In genomic region chr12:82412291-82413032, GRCm38 (mm10) we compare ENCODE assay signal across 8 mouse cellular contexts.
DNase-seq lines count a peak whose midpoint lies in the region; ATAC-seq and TF ChIP-seq lines count a peak whose summit lies in the region.

No protein-coding gene starts in this region.

- no peak for TF ChIP-seq CTCF in small intestine, adult 2 months (IDR thresholded peaks at IDR 0.05; ENCODE audit: extremely low read depth, insufficient read length, insufficient replicate concordance, low read depth, low read length)

- H3K4me1 ChIP-seq in heart, embryonic 11.5 days (ENCODE audit: control insufficient read depth, insufficient read depth, low read length) = peaks cover 35% of the 10 kb centered on the region
- no peaks in the 10 kb centered on the region; the same call in 1 of the 2 replicates for H3K4me1 ChIP-seq in small intestine, adult 2 months (ENCODE audit: control insufficient read depth, insufficient read depth, insufficient read length, low read length)

- no peaks in the 10 kb centered on the region for H3K9me3 ChIP-seq in heart, embryonic 11.5 days (replicated peaks; ENCODE audit: control insufficient read depth, low read length)

- H3K27me3 ChIP-seq in heart, embryonic 11.5 days (ENCODE audit: control insufficient read depth, insufficient read depth, low read length) = no peaks in the 10 kb centered on the region
- H3K27me3 ChIP-seq in small intestine, adult 2 months (ENCODE audit: control insufficient read depth, insufficient read depth, low read length) = no peaks in the 10 kb centered on the region

- H3K4me2 ChIP-seq in heart, embryonic 11.5 days = no peak overlapping the region

- H3K27ac ChIP-seq in heart, embryonic 11.5 days (ENCODE audit: low read depth, low read length) = peak overlapping the region; percentile 17
- H3K27ac ChIP-seq in small intestine, adult 2 months (ENCODE audit: insufficient read depth, low read depth, low read length) = peak overlapping the region; percentile 50

- DNase-seq in layer of hippocampus, adult 11-12 months (ENCODE audit: low spot score) = peak; percentile 65
- no peak for DNase-seq in layer of hippocampus, postnatal 25 days (ENCODE audit: extremely low spot score in 1 of 2, low spot score in 1 of 2)
- peak; percentile 83 for DNase-seq in brain, adult 2 months (ENCODE audit: low read depth, low spot score)
- peak; percentile 62 to 72 for DNase-seq in kidney, postnatal 25 days
- DNase-seq in thymus, postnatal 25 days = no peak

- H3K36me3 ChIP-seq in heart, embryonic 11.5 days (ENCODE audit: control insufficient read depth, insufficient read depth, low read length) = peaks cover 9% of the 10 kb centered on the region
- H3K36me3 ChIP-seq in small intestine, adult 2 months (ENCODE audit: control insufficient read depth, insufficient read depth, low read length) = peaks cover 13% of the 10 kb centered on the region

- no peak overlapping the region for H3K9ac ChIP-seq in heart, embryonic 11.5 days (ENCODE audit: low read depth, low read length)

- TF ChIP-seq POLR2A in small intestine, adult 2 months (IDR thresholded peaks at IDR 0.05; ENCODE audit: low read depth, low read length) = no peak

- WGBS in heart, embryonic 11.5 days (ENCODE audit: insufficient replicate concordance) = 60% methylated on average over 3 of the region's 3 CpGs
- WGBS in small intestine, adult 2 months = 47% methylated on average over 3 of the region's 3 CpGs

- no peak overlapping the region for H3K4me3 ChIP-seq in heart, embryonic 11.5 days (ENCODE audit: low read depth, low read length)
- no peak overlapping the region for H3K4me3 ChIP-seq in small intestine, adult 2 months (ENCODE audit: low read depth, low read length)

- no peak for ATAC-seq in heart, embryonic 11.5 days (replicated peaks; ENCODE audit: insufficient number of reproducible peaks, low FRiP score, low TSS enrichment)
- ATAC-seq in cerebellum, adult (ENCODE audit: insufficient number of reproducible peaks, low FRiP score, low TSS enrichment) = no peak

Comparison
In these comparisons a context has a peak if more than half of its experiments do, and no peak if none do; other contexts are left out.
1. DNase-seq: peak in layer of hippocampus, adult 11-12 months (single experiment), brain, adult 2 months (single experiment) and kidney, postnatal 25 days (2 of 2); none in layer of hippocampus, postnatal 25 days (0 of 2) and thymus, postnatal 25 days (single experiment).